Mouse (Mus musculus) mouse trophoblast stem cell (cell line): ENCODE measurements around the gene Acp1.

ENCODE experiments used
- in situ Hi-C, 2 experiments: fragments of 300-500 bp; cut with MseI, MboI; formaldehyde crosslinking; loops; 2 replicates in 1 of 2; 3 replicates in 1 of 2; pipeline ENCODE4 v1.15.1; 2025

The Acp1 gene

GRCm38 (mm10) chr12:30865781-30866180 is 45.6 kb downstream of the Acp1 start:
- in situ Hi-C loops, result no loop called here

- in situ Hi-C loops, result no loop called here
Measured at GRCm38 (mm10) chr12:30864347-30864746, 47.0 kb downstream of the Acp1 start.

- in situ Hi-C loops, result no loop called here
Measured at GRCm38 (mm10) chr12:30856172-30856571, 55.2 kb downstream of the Acp1 start.

- in situ Hi-C loops, result no loop called here
Measured at GRCm38 (mm10) chr12:30855442-30856159, 55.8 kb downstream of the Acp1 start.

- in situ Hi-C loops, result no loop called here
Measured at GRCm38 (mm10) chr12:30851871-30852270, 59.5 kb downstream of the Acp1 start.

GRCm38 (mm10) chr12:30850902-30851301 is 60.5 kb downstream of the Acp1 start:
- in situ Hi-C loops, result no loop called here

GRCm38 (mm10) chr12:30848521-30848920 is 62.9 kb downstream of the Acp1 start:
- in situ Hi-C loops, result no loop called here
